Mouse (Mus musculus): ENCODE data around the gene Lag3. TPM values are rescaled to one million over a fixed set of nuclear protein-coding genes. Genes with fewer than 3 reads are reported as not detected.

Gene Lag3
- polyA plus RNA-seq, 1 experiment: 0.44 TPM

DNA sequence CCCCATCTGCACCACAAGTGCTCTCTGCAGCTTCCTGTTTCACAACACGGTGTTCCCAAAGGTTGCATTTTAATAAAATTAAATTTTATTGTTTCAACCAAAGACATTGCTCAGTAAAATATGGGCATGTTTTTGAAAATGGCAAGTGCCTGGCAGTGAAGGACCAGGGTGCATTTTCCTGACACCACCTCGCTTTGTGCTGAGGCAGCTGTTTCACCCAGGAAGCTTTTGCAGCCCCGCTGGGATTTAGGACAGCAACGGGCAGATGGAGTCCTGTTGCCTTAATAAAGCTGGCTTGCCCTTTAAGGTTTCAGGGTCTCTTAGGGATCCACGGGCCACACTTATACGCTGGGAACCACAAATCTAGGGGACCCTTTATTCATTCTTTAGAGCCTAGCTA, 20.5 kb downstream of the Lag3 start:
- Histone ChIP-seq H3K79me3 (ENCODE audit: low read depth) (no peaks in the 10 kb centered on the region), H3K27me3 (ENCODE audit: control insufficient read depth, insufficient read depth, insufficient read length) (peaks cover 26% of the 10 kb centered on the region), H3ac (ENCODE audit: control insufficient read depth, insufficient read length, low read depth) (no peak overlapping the region), H3K36me3 (ENCODE audit: control insufficient read depth, insufficient read depth) (no peaks in the 10 kb centered on the region), H3K4me3 (ENCODE audit: insufficient read depth, poor library complexity, severe bottlenecking) (no peak overlapping the region), H3K79me2 (ENCODE audit: control insufficient read depth, insufficient read depth) (no peaks in the 10 kb centered on the region)
- TF ChIP-seq USF1 (IDR thresholded peaks at IDR 0.05; ENCODE audit: low read depth) (no peak), FOSL1 (IDR thresholded peaks at IDR 0.05; ENCODE audit: insufficient read depth, low read length, poor library complexity, severe bottlenecking) (no peak), MYOD1 (IDR thresholded peaks at IDR 0.05; ENCODE audit: control insufficient read depth, insufficient read length, low read depth) (no peak), CTCF (IDR thresholded peaks at IDR 0.05; ENCODE audit: control insufficient read depth, insufficient read depth, insufficient read length) (no peak), MAX (IDR thresholded peaks at IDR 0.05) (no peak), MYOG (IDR thresholded peaks at IDR 0.05; ENCODE audit: control insufficient read depth, extremely low read depth, insufficient read length) (no peak), CEBPB (IDR thresholded peaks at IDR 0.05; ENCODE audit: low read depth) (no peak)

DNA sequence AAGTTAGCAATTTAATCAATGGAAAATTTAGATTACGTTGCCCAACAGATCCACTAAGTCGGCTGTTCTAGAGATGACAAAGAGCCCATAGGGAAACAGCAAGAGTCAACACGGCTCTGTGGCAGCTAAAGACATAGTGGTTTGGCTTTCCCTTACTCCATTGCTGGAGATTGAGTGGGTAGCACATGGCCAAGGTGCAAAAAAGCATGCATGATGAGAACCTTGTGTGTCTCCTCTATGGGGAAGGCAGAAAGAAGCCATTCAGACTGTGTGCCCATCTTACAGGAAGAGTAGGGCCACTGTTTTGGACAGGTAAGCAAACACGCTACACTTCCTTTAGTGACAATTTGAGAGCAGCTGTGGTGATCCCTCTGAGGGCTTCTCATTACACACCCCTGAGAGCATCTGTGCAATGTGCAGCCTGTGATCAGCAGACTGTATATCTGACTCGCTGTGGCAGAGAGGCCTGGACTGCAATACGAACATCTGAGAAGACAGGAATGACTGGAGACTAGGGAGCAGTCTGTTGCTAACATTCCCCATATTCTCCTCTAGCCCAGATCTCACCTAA, 22.9 kb downstream of the Lag3 start:
- TF ChIP-seq MYOD1 (IDR thresholded peaks at IDR 0.05; ENCODE audit: control insufficient read depth, insufficient read length, low read depth): no peak
- no peak for TF ChIP-seq FOSL1 (IDR thresholded peaks at IDR 0.05; ENCODE audit: insufficient read depth, low read length, poor library complexity, severe bottlenecking)
- no peak for TF ChIP-seq USF1 (IDR thresholded peaks at IDR 0.05; ENCODE audit: low read depth)
- TF ChIP-seq MYOG (IDR thresholded peaks at IDR 0.05; ENCODE audit: control insufficient read depth, extremely low read depth, insufficient read length): no peak
- no peak for TF ChIP-seq CEBPB (IDR thresholded peaks at IDR 0.05; ENCODE audit: low read depth)
- TF ChIP-seq MAX (IDR thresholded peaks at IDR 0.05): no peak
- TF ChIP-seq CTCF (IDR thresholded peaks at IDR 0.05; ENCODE audit: control insufficient read depth, insufficient read depth, insufficient read length): no peak
- H3K79me2 ChIP-seq (ENCODE audit: control insufficient read depth, insufficient read depth): no peaks in the 10 kb centered on the region
- no peak overlapping the region for H3K4me3 ChIP-seq (ENCODE audit: insufficient read depth, poor library complexity, severe bottlenecking)

DNA sequence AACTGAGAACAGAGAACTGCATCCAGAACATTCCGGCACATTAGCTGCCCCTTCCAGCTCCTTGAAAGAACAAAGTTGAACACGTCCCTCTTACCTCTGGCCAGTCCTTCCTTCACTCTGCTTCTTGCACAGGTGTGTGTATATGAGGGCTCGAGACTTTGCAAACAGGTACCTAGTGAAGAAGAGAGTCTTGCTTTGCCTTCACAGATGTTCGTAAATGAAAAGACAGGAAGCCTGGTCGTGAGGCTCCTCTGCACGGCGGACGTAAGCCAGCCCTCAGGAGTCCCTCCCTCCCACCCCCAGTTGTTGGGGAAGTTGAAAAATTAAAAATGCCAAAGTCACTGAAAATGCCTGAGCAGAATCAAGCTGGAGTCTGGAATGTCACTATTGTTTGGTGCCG, 23.5 kb downstream of the Lag3 start, which contains the start of gene Cd4:
Cd4 (minus strand) TSS at position 236 of the 400 bp plus-strand sequence.
- Histone ChIP-seq H3ac (ENCODE audit: control insufficient read depth, insufficient read length, low read depth) (no peak within 1 kb of the TSS), H3K79me3 (ENCODE audit: low read depth) (no peaks in the 10 kb centered on the region), H3K79me2 (ENCODE audit: control insufficient read depth, insufficient read depth) (no peaks in the 10 kb centered on the region), H3K36me3 (ENCODE audit: control insufficient read depth, insufficient read depth) (no peaks in the 10 kb centered on the region), H3K27me3 (ENCODE audit: control insufficient read depth, insufficient read depth, insufficient read length) (peaks cover 38% of the 10 kb centered on the region), H3K4me3 (ENCODE audit: insufficient read depth, poor library complexity, severe bottlenecking) (no peak within 1 kb of the TSS)
- no peak for TF ChIP-seq MYOG (IDR thresholded peaks at IDR 0.05; ENCODE audit: control insufficient read depth, extremely low read depth, insufficient read length)
- no peak for TF ChIP-seq CEBPB (IDR thresholded peaks at IDR 0.05; ENCODE audit: low read depth)
- no peak for TF ChIP-seq FOSL1 (IDR thresholded peaks at IDR 0.05; ENCODE audit: insufficient read depth, low read length, poor library complexity, severe bottlenecking)
- TF ChIP-seq USF1 (IDR thresholded peaks at IDR 0.05; ENCODE audit: low read depth): no peak
- no peak for TF ChIP-seq CTCF (IDR thresholded peaks at IDR 0.05; ENCODE audit: control insufficient read depth, insufficient read depth, insufficient read length)
- TF ChIP-seq MAX (IDR thresholded peaks at IDR 0.05): no peak
- no peak for TF ChIP-seq MYOD1 (IDR thresholded peaks at IDR 0.05; ENCODE audit: control insufficient read depth, insufficient read length, low read depth)

More for the DNA sequence above, 22.9 kb downstream of the Lag3 start:
- Histone ChIP-seq H3ac (ENCODE audit: control insufficient read depth, insufficient read length, low read depth) (no peak overlapping the region), H3K36me3 (ENCODE audit: control insufficient read depth, insufficient read depth) (no peaks in the 10 kb centered on the region), H3K27me3 (ENCODE audit: control insufficient read depth, insufficient read depth, insufficient read length) (peaks cover 31% of the 10 kb centered on the region), H3K79me3 (ENCODE audit: low read depth) (no peaks in the 10 kb centered on the region)

DNA sequence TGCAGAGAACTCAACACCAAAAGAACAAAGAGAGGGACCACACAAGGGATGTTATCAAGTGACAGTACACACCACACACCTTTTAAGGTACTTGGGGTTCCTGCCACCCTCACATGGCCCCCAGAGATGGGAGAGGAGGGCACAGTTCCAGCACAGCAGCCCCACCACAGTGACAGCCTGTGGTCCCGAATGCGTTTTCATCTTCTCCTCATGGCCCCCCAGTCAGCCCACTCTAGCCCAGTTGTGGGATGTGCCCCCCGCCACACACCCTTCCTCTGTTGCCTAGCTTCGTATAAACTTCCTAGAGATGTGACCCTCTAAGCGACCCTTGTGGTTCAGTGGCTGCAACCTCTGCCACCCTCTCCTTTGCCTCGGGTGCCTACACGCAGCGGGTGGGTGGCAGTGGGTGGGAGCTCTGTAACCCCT, 25.5 kb downstream of the Lag3 start:
- Histone ChIP-seq H3K79me3 (ENCODE audit: low read depth) (no peaks in the 10 kb centered on the region), H3K36me3 (ENCODE audit: control insufficient read depth, insufficient read depth) (no peaks in the 10 kb centered on the region), H3ac (ENCODE audit: control insufficient read depth, insufficient read length, low read depth) (no peak overlapping the region), H3K27me3 (ENCODE audit: control insufficient read depth, insufficient read depth, insufficient read length) (peaks cover 38% of the 10 kb centered on the region), H3K79me2 (ENCODE audit: control insufficient read depth, insufficient read depth) (no peaks in the 10 kb centered on the region), H3K4me3 (ENCODE audit: insufficient read depth, poor library complexity, severe bottlenecking) (no peak overlapping the region)
- TF ChIP-seq MAX (IDR thresholded peaks at IDR 0.05): no peak
- TF ChIP-seq MYOG (IDR thresholded peaks at IDR 0.05; ENCODE audit: control insufficient read depth, extremely low read depth, insufficient read length): no peak
- TF ChIP-seq FOSL1 (IDR thresholded peaks at IDR 0.05; ENCODE audit: insufficient read depth, low read length, poor library complexity, severe bottlenecking): no peak
- TF ChIP-seq CTCF (IDR thresholded peaks at IDR 0.05; ENCODE audit: control insufficient read depth, insufficient read depth, insufficient read length): no peak
- TF ChIP-seq MYOD1 (IDR thresholded peaks at IDR 0.05; ENCODE audit: control insufficient read depth, insufficient read length, low read depth): no peak
- TF ChIP-seq USF1 (IDR thresholded peaks at IDR 0.05; ENCODE audit: low read depth): no peak
- TF ChIP-seq CEBPB (IDR thresholded peaks at IDR 0.05; ENCODE audit: low read depth): no peak

DNA sequence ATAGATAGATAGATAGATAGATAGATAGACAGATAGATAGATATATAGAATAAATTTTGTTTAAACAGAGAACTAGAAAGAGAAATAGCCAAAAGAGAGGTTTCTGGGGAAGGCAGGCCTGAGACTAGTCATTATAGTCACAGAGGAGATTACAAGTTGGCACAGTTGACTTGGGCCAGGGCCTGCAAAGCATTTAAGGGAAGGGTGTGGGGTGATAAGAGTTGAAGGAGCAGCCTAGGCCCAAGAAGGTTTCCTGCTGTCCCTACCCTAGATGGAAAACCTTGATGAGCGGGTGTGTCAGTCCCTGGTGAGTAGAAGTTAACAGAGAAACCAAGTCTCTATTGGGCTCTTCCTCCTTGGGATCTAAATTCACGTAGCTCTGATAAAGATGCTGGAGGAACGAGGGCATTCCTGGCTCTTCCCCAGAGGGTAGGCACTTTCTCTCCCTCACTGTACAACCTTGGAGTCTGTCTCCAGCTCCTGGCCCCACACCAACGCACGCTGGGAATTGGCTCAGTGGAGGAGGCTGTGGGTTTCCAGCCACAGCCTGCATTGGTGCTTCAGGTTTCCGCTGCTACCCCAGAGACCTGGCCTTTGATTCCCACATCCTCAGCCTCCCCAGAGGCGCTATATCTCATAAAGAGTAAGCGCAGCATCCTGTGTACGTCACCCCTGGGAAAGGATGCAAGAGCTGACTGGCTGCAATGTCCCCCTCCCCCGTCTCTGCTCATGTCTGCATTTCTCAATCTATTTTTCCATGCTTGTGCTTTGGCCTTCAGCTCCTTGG, 26.6 kb downstream of the Lag3 start:
- Histone ChIP-seq H3ac (ENCODE audit: control insufficient read depth, insufficient read length, low read depth) (no peak overlapping the region), H3K27me3 (ENCODE audit: control insufficient read depth, insufficient read depth, insufficient read length) (peaks cover 38% of the 10 kb centered on the region), H3K4me3 (ENCODE audit: insufficient read depth, poor library complexity, severe bottlenecking) (no peak overlapping the region), H3K79me3 (ENCODE audit: low read depth) (no peaks in the 10 kb centered on the region), H3K36me3 (ENCODE audit: control insufficient read depth, insufficient read depth) (no peaks in the 10 kb centered on the region), H3K79me2 (ENCODE audit: control insufficient read depth, insufficient read depth) (no peaks in the 10 kb centered on the region)
- no peak for TF ChIP-seq MYOG (IDR thresholded peaks at IDR 0.05; ENCODE audit: control insufficient read depth, extremely low read depth, insufficient read length)
- no peak for TF ChIP-seq MAX (IDR thresholded peaks at IDR 0.05)
- no peak for TF ChIP-seq CEBPB (IDR thresholded peaks at IDR 0.05; ENCODE audit: low read depth)
- TF ChIP-seq USF1 (IDR thresholded peaks at IDR 0.05; ENCODE audit: low read depth): no peak
- no peak for TF ChIP-seq FOSL1 (IDR thresholded peaks at IDR 0.05; ENCODE audit: insufficient read depth, low read length, poor library complexity, severe bottlenecking)
- TF ChIP-seq CTCF (IDR thresholded peaks at IDR 0.05; ENCODE audit: control insufficient read depth, insufficient read depth, insufficient read length): no peak
- TF ChIP-seq MYOD1 (IDR thresholded peaks at IDR 0.05; ENCODE audit: control insufficient read depth, insufficient read length, low read depth): no peak

Measured in C2C12 (cell line).